Mouse (Mus musculus): ENCODE results near the gene Extl1.

GRCm38 (mm10) chr4:134357461-134357771, 26.2 kb downstream of the Extl1 start:
- TF ChIP-seq POLR2A (IDR thresholded peaks at IDR 0.05; ENCODE audit: extremely low read depth, insufficient read depth, low read length) (no peak), CTCF (IDR thresholded peaks at IDR 0.05; ENCODE audit: extremely low read depth, insufficient read depth, low read length) (no peak)
